Mouse (Mus musculus): Measurements from ENCODE around the gene Rhbg. TPM values are rescaled to one million over a fixed set of nuclear protein-coding genes. Genes with fewer than 3 reads are reported as not detected.

The Rhbg gene
- polyA plus RNA-seq, 1 experiment, result 94.4 TPM

- DNase-seq, result peak; percentile 77
- Histone ChIP-seq H3K27ac (ENCODE audit: insufficient read depth, low read depth, low read length) (no peak overlapping the region), H3K4me1 (ENCODE audit: control insufficient read depth, insufficient read depth, low read length) (no peaks in the 10 kb centered on the region), H3K36me3 (ENCODE audit: control insufficient read depth, insufficient read depth, low read length) (no peaks in the 10 kb centered on the region), H3K4me3 (ENCODE audit: insufficient read depth, low read depth, low read length) (no peak overlapping the region), H3K27me3 (replicated peaks; ENCODE audit: control insufficient read depth, insufficient read depth, low read length) (no peaks in the 10 kb centered on the region)
- WGBS, result 4% methylated on average over 13 of the region's 13 CpGs
- no peak for TF ChIP-seq POLR2A (IDR thresholded peaks at IDR 0.05; ENCODE audit: low read depth, low read length)
- peak; percentile 96; the same call in 1 of the 2 replicates for TF ChIP-seq CTCF (conservative IDR thresholded peaks at IDR 0.05; ENCODE audit: insufficient read depth, insufficient read length, low read depth, low read length)
Observed at GRCm38 (mm10) chr3:88242531-88242930, 12.0 kb downstream of the Rhbg start.

- H3K4me1 ChIP-seq (ENCODE audit: control insufficient read depth, insufficient read depth, low read length), result no peaks in the 10 kb centered on the region
- no peaks in the 10 kb centered on the region for H3K27me3 ChIP-seq (replicated peaks; ENCODE audit: control insufficient read depth, insufficient read depth, low read length)
- no peaks in the 10 kb centered on the region for H3K36me3 ChIP-seq (ENCODE audit: control insufficient read depth, insufficient read depth, low read length)
- DNase-seq, result no peak
- no peak overlapping the region for H3K27ac ChIP-seq (ENCODE audit: insufficient read depth, low read depth, low read length)
- 7% methylated on average over 48 of the region's 48 CpGs for WGBS
- no peak overlapping the region for H3K4me3 ChIP-seq (ENCODE audit: insufficient read depth, low read depth, low read length)
- TF ChIP-seq CTCF (conservative IDR thresholded peaks at IDR 0.05; ENCODE audit: insufficient read depth, insufficient read length, low read depth, low read length) (no peak), POLR2A (IDR thresholded peaks at IDR 0.05; ENCODE audit: low read depth, low read length) (no peak)
Observed at GRCm38 (mm10) chr3:88241045-88241786, 13.3 kb downstream of the Rhbg start.

GRCm38 (mm10) chr3:88239446-88239845 is 15.1 kb downstream of the Rhbg start:
- H3K4me1 ChIP-seq (ENCODE audit: control insufficient read depth, insufficient read depth, low read length), result no peaks in the 10 kb centered on the region
- no peak overlapping the region for H3K4me3 ChIP-seq (ENCODE audit: insufficient read depth, low read depth, low read length)
- no peak overlapping the region for H3K27ac ChIP-seq (ENCODE audit: insufficient read depth, low read depth, low read length)
- no peaks in the 10 kb centered on the region for H3K36me3 ChIP-seq (ENCODE audit: control insufficient read depth, insufficient read depth, low read length)
- no peaks in the 10 kb centered on the region for H3K27me3 ChIP-seq (replicated peaks; ENCODE audit: control insufficient read depth, insufficient read depth, low read length)
- 54% methylated on average over 4 of the region's 4 CpGs for WGBS
- TF ChIP-seq CTCF (conservative IDR thresholded peaks at IDR 0.05; ENCODE audit: insufficient read depth, insufficient read length, low read depth, low read length) (no peak), POLR2A (IDR thresholded peaks at IDR 0.05; ENCODE audit: low read depth, low read length) (no peak)
- DNase-seq, result no peak

- no peaks in the 10 kb centered on the region for H3K4me1 ChIP-seq (ENCODE audit: control insufficient read depth, insufficient read depth, low read length)
- H3K4me3 ChIP-seq (ENCODE audit: insufficient read depth, low read depth, low read length), result no peak overlapping the region
- no peak overlapping the region for H3K27ac ChIP-seq (ENCODE audit: insufficient read depth, low read depth, low read length)
- WGBS, result 54% methylated on average over 8 of the region's 8 CpGs
- no peak for DNase-seq
- no peaks in the 10 kb centered on the region for H3K36me3 ChIP-seq (ENCODE audit: control insufficient read depth, insufficient read depth, low read length)
- no peaks in the 10 kb centered on the region for H3K27me3 ChIP-seq (replicated peaks; ENCODE audit: control insufficient read depth, insufficient read depth, low read length)
- TF ChIP-seq POLR2A (IDR thresholded peaks at IDR 0.05; ENCODE audit: low read depth, low read length), result no peak
- TF ChIP-seq CTCF (conservative IDR thresholded peaks at IDR 0.05; ENCODE audit: insufficient read depth, insufficient read length, low read depth, low read length), result no peak
Observed at GRCm38 (mm10) chr3:88238866-88239391, 15.6 kb downstream of the Rhbg start.

GRCm38 (mm10) chr3:88237556-88238194 is 16.8 kb downstream of the Rhbg start:
- TF ChIP-seq CTCF (conservative IDR thresholded peaks at IDR 0.05; ENCODE audit: insufficient read depth, insufficient read length, low read depth, low read length) (peak; percentile 53), POLR2A (IDR thresholded peaks at IDR 0.05; ENCODE audit: low read depth, low read length) (no peak)
- H3K4me3 ChIP-seq (ENCODE audit: insufficient read depth, low read depth, low read length), result no peak overlapping the region
- H3K36me3 ChIP-seq (ENCODE audit: control insufficient read depth, insufficient read depth, low read length), result no peaks in the 10 kb centered on the region
- peak; percentile 23 for DNase-seq
- no peaks in the 10 kb centered on the region for H3K27me3 ChIP-seq (replicated peaks; ENCODE audit: control insufficient read depth, insufficient read depth, low read length)
- H3K27ac ChIP-seq (ENCODE audit: insufficient read depth, low read depth, low read length), result no peak overlapping the region
- H3K4me1 ChIP-seq (ENCODE audit: control insufficient read depth, insufficient read depth, low read length), result no peaks in the 10 kb centered on the region
- 14% methylated on average over 10 of the region's 10 CpGs for WGBS

GRCm38 (mm10) chr3:88237161-88237555 is 17.4 kb downstream of the Rhbg start:
- Histone ChIP-seq H3K36me3 (ENCODE audit: control insufficient read depth, insufficient read depth, low read length) (no peaks in the 10 kb centered on the region), H3K27ac (ENCODE audit: insufficient read depth, low read depth, low read length) (no peak overlapping the region), H3K4me3 (ENCODE audit: insufficient read depth, low read depth, low read length) (no peak overlapping the region), H3K27me3 (replicated peaks; ENCODE audit: control insufficient read depth, insufficient read depth, low read length) (no peaks in the 10 kb centered on the region), H3K4me1 (ENCODE audit: control insufficient read depth, insufficient read depth, low read length) (no peaks in the 10 kb centered on the region)
- DNase-seq, result no peak
- TF ChIP-seq POLR2A (IDR thresholded peaks at IDR 0.05; ENCODE audit: low read depth, low read length), result no peak
- no peak for TF ChIP-seq CTCF (conservative IDR thresholded peaks at IDR 0.05; ENCODE audit: insufficient read depth, insufficient read length, low read depth, low read length)
- 78% methylated on average over 6 of the region's 6 CpGs for WGBS

- Histone ChIP-seq H3K36me3 (ENCODE audit: control insufficient read depth, insufficient read depth, low read length) (no peaks in the 10 kb centered on the region), H3K4me3 (ENCODE audit: insufficient read depth, low read depth, low read length) (no peak overlapping the region), H3K4me1 (ENCODE audit: control insufficient read depth, insufficient read depth, low read length) (no peaks in the 10 kb centered on the region), H3K27ac (ENCODE audit: insufficient read depth, low read depth, low read length) (no peak overlapping the region), H3K27me3 (replicated peaks; ENCODE audit: control insufficient read depth, insufficient read depth, low read length) (no peaks in the 10 kb centered on the region)
- no peak for TF ChIP-seq POLR2A (IDR thresholded peaks at IDR 0.05; ENCODE audit: low read depth, low read length)
- TF ChIP-seq CTCF (conservative IDR thresholded peaks at IDR 0.05; ENCODE audit: insufficient read depth, insufficient read length, low read depth, low read length), result no peak
- 91% methylated on average over 2 of the region's 2 CpGs for WGBS
- DNase-seq, result no peak
Observed at GRCm38 (mm10) chr3:88235616-88236015, 18.9 kb downstream of the Rhbg start.
